ENCODE assay signal across 9 mouse cellular contexts in genomic region chr1:128786941-128787569, GRCm38 (mm10).
A peak's percentile ranks its signal among the peaks of the same experiment; 100 is the strongest.
DNase-seq lines count a peak whose midpoint lies in the region; ATAC-seq and TF ChIP-seq lines count a peak whose summit lies in the region.
"Had no signal": no experiment of that assay in that cellular context is flagged by ENCODE, and none has a peak within 500 bp of the region (broad histone marks: within the 10 kb centered on the region; RNA-seq: fewer than 3 reads in every experiment).

No protein-coding gene starts in this region.

- DNase-seq in forebrain, embryonic 11.5 days (ENCODE audit: low spot score): peak; percentile 37
- no peak for DNase-seq in forebrain, embryonic 14.5 days (ENCODE audit: low spot score)
- DNase-seq in brain, embryonic 14.5 days (ENCODE audit: low read depth): peak; percentile 26
- peak; percentile 71 to 79 for DNase-seq in left cerebral cortex, adult 2 months (ENCODE audit: extremely low spot score in 1 of 2, low spot score in 2 of 2)
- DNase-seq in right cerebral cortex, postnatal 25 days: peak; percentile 82
- DNase-seq in limb, embryonic 10.5 days (ENCODE audit: low spot score): no peak
- no peak for DNase-seq in adrenal gland, postnatal 36 days

- TF ChIP-seq POLR2A in brain, embryonic 14.5 days (IDR thresholded peaks at IDR 0.05; ENCODE audit: borderline replicate concordance, extremely low read depth, insufficient read depth, insufficient read length, poor library complexity, severe bottlenecking): no peak

- H3K4me2 ChIP-seq in forebrain, embryonic 11.5 days (ENCODE audit: low read depth, low read length, severe bottlenecking): no peak overlapping the region
- H3K4me2 ChIP-seq in forebrain, embryonic 14.5 days (ENCODE audit: low read length): no peak overlapping the region
- no peak overlapping the region for H3K4me2 ChIP-seq in kidney, embryonic 16.5 days (replicated peaks; ENCODE audit: low read depth, low read length)
- H3K4me2 ChIP-seq: limb, embryonic 12.5 days had no signal

- ATAC-seq in forebrain, embryonic 11.5 days (replicated peaks; ENCODE audit: low FRiP score): no peak
- no peak for ATAC-seq in forebrain, embryonic 14.5 days
- no peak for ATAC-seq in kidney, embryonic 16.5 days (ENCODE audit: low FRiP score, low TSS enrichment)

- intact Hi-C loops in left cerebral cortex, adult 2 months (cut with DNase I): loop anchor here (1.0 to 10.0 kb wide), 3 partner anchors 194 to 388 kb away; no protein-coding TSS in a partner anchor

- TF ChIP-seq CTCF in brain, embryonic 14.5 days (IDR thresholded peaks at IDR 0.05; ENCODE audit: borderline replicate concordance, extremely low read depth, insufficient read depth, insufficient read length): no peak
- TF ChIP-seq CTCF in left cerebral cortex, adult 2 months (IDR thresholded peaks at IDR 0.05): no peak

- H3K9me3 ChIP-seq in forebrain, embryonic 11.5 days (ENCODE audit: control insufficient read depth, low read length): no peaks in the 10 kb centered on the region
- H3K9me3 ChIP-seq in forebrain, embryonic 14.5 days (replicated peaks; ENCODE audit: control insufficient read depth, low read length): no peaks in the 10 kb centered on the region
- H3K9me3 ChIP-seq in limb, embryonic 10.5 days (replicated peaks): no peaks in the 10 kb centered on the region
- no peaks in the 10 kb centered on the region for H3K9me3 ChIP-seq in kidney, embryonic 16.5 days (ENCODE audit: low read length)
- H3K9me3 ChIP-seq: limb, embryonic 12.5 days had no signal

- no peak overlapping the region for H3K9ac ChIP-seq in forebrain, embryonic 11.5 days (ENCODE audit: low read length)
- no peak overlapping the region for H3K9ac ChIP-seq in forebrain, embryonic 14.5 days (ENCODE audit: low read length)
- H3K9ac ChIP-seq in kidney, embryonic 16.5 days (replicated peaks; ENCODE audit: low read length): no peak overlapping the region
- H3K9ac ChIP-seq: limb, embryonic 12.5 days had no signal

- no peaks in the 10 kb centered on the region for H3K27me3 ChIP-seq in forebrain, embryonic 11.5 days (ENCODE audit: control insufficient read depth, insufficient read depth, low read length)
- H3K27me3 ChIP-seq in forebrain, embryonic 14.5 days (replicated peaks; ENCODE audit: control insufficient read depth, insufficient read depth, low read length): no peaks in the 10 kb centered on the region
- no peaks in the 10 kb centered on the region for H3K27me3 ChIP-seq in limb, embryonic 10.5 days (ENCODE audit: low read depth, poor library complexity, severe bottlenecking)
- no peaks in the 10 kb centered on the region for H3K27me3 ChIP-seq in kidney, embryonic 16.5 days (ENCODE audit: insufficient read depth, low read length)
- H3K27me3 ChIP-seq: limb, embryonic 12.5 days had no signal

- H3K4me1 ChIP-seq in forebrain, embryonic 11.5 days (replicated peaks; ENCODE audit: control insufficient read depth, insufficient read depth, low read length): peaks cover 3% of the 10 kb centered on the region; the same call in 1 of the 2 replicates
- no peaks in the 10 kb centered on the region for H3K4me1 ChIP-seq in forebrain, embryonic 14.5 days (ENCODE audit: control insufficient read depth, insufficient read depth, low read length)
- no peaks in the 10 kb centered on the region for H3K4me1 ChIP-seq in limb, embryonic 10.5 days
- H3K4me1 ChIP-seq in kidney, embryonic 16.5 days (ENCODE audit: insufficient read depth, low read length): no peaks in the 10 kb centered on the region

- no peaks in the 10 kb centered on the region for H3K36me3 ChIP-seq in forebrain, embryonic 11.5 days (ENCODE audit: control insufficient read depth, insufficient read depth, low read length)
- no peaks in the 10 kb centered on the region for H3K36me3 ChIP-seq in forebrain, embryonic 14.5 days (ENCODE audit: control insufficient read depth, insufficient read depth, low read length)
- no peaks in the 10 kb centered on the region for H3K36me3 ChIP-seq in limb, embryonic 10.5 days
- H3K36me3 ChIP-seq in kidney, embryonic 16.5 days (ENCODE audit: insufficient read depth, low read length): no peaks in the 10 kb centered on the region
- H3K36me3 ChIP-seq: limb, embryonic 12.5 days had no signal

- WGBS in forebrain, embryonic 11.5 days: 93% methylated on average over 14 of the region's 14 CpGs
- WGBS in forebrain, embryonic 14.5 days: 86% methylated on average over 14 of the region's 14 CpGs
- WGBS in limb, embryonic 10.5 days: 84% methylated on average over 14 of the region's 14 CpGs
- WGBS in kidney, embryonic 16.5 days: 79% methylated on average over 14 of the region's 14 CpGs

- no peak overlapping the region for H3K4me3 ChIP-seq in forebrain, embryonic 11.5 days (ENCODE audit: low read depth, low read length)
- no peak overlapping the region for H3K4me3 ChIP-seq in forebrain, embryonic 14.5 days (ENCODE audit: low read depth, low read length)
- no peak overlapping the region for H3K4me3 ChIP-seq in left cerebral cortex, adult 2 months
- H3K4me3 ChIP-seq in limb, embryonic 10.5 days: no peak overlapping the region
- H3K4me3 ChIP-seq in kidney, embryonic 16.5 days (ENCODE audit: low read length): no peak overlapping the region
- H3K4me3 ChIP-seq: limb, embryonic 12.5 days had no signal

- no peak overlapping the region for H3K27ac ChIP-seq in forebrain, embryonic 11.5 days (ENCODE audit: low read depth, low read length)
- no peak overlapping the region for H3K27ac ChIP-seq in forebrain, embryonic 14.5 days (ENCODE audit: low read depth, low read length)
- no peak overlapping the region for H3K27ac ChIP-seq in left cerebral cortex, adult 2 months
- H3K27ac ChIP-seq in limb, embryonic 10.5 days: no peak overlapping the region
- no peak overlapping the region for H3K27ac ChIP-seq in kidney, embryonic 16.5 days (ENCODE audit: low read length)
- H3K27ac ChIP-seq: limb, embryonic 12.5 days had no signal

Comparison
In these comparisons a context has a peak if more than half of its experiments do, and no peak if none do; other contexts are left out.
1. DNase-seq: peak in forebrain, embryonic 11.5 days (single experiment), brain, embryonic 14.5 days (single experiment), left cerebral cortex, adult 2 months (2 of 2) and right cerebral cortex, postnatal 25 days (single experiment); none in forebrain, embryonic 14.5 days (single experiment), limb, embryonic 10.5 days (single experiment) and adrenal gland, postnatal 36 days (0 of 2).